Mouse (Mus musculus): ENCODE measurements around the gene Tmem189. TPM values are rescaled to one million over a fixed set of nuclear protein-coding genes. Genes with fewer than 3 reads are reported as not detected.

The Tmem189 gene
- total RNA-seq (2023), result 74.0 to 89.5 TPM (median 84.6 TPM) in 4 replicates

DNA sequence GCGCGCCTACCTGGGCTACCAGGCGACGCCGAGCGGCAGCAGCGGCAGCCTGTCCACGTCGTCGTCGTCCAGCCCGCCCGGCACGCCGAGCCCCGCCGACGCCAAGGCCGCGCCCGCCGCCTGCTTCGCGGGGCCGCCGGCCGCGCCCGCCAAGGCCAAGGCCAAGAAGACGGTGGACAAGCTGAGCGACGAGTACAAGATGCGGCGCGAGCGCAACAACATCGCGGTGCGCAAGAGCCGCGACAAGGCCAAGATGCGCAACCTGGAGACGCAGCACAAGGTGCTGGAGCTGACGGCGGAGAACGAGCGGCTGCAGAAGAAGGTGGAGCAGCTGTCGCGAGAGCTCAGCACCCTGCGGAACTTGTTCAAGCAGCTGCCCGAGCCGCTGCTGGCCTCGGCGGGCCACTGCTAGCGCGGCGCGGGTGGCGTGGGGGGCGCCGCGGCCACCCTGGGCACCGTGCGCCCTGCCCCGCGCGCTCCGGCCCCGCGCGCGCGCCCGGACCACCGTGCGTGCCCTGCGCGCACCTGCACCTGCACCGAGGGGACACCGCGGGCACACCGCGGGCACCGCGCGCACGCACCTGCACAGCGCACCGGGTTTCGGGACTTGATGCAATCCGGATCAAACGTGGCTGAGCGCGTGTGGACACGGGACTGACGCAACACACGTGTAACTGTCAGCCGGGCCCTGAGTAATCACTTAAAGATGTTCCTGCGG, at the start of gene Tmem189:
Gene Tmem189, minus strand, starts transcription at position 322 of the 718 bp plus-strand sequence.

DNA sequence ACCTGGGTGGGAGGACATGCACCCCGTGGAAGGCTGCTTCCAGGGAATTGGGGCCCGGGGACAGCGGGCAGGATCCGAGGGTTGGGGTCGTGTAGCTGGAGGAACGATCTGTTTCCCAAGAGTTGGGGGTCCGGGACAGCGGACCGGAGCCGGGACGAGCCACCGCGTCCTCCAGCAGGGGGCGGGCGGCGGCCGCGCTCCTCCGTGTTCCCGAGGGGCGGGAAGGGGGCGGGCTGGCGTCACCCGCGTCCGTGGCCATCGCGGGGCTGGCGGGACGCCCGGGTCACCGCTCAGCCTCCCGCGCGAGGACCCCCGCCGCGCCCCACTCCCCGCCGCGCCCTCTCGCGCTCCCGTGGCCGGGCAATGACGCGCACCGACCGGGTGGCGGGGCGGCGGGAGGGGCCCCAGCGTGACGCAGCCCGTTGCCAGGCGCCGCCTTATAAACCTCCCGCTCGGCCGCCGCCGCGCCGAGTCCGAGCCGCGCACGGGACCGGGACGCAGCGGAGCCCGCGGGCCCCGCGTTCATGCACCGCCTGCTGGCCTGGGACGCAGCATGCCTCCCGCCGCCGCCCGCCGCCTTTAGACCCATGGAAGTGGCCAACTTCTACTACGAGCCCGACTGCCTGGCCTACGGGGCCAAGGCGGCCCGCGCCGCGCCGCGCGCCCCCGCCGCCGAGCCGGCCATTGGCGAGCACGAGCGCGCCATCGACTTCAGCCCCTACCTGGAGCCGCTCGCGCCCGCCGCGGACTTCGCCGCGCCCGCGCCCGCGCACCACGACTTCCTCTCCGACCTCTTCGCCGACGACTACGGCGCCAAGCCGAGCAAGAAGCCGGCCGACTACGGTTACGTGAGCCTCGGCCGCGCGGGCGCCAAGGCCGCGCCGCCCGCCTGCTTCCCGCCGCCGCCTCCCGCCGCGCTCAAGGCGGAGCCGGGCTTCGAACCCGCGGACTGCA, 847 bp downstream of the Tmem189 start, which contains the start of gene Cebpb:
Gene Cebpb, plus strand, starts transcription at position 418 of the 954 bp plus-strand sequence.

DNA sequence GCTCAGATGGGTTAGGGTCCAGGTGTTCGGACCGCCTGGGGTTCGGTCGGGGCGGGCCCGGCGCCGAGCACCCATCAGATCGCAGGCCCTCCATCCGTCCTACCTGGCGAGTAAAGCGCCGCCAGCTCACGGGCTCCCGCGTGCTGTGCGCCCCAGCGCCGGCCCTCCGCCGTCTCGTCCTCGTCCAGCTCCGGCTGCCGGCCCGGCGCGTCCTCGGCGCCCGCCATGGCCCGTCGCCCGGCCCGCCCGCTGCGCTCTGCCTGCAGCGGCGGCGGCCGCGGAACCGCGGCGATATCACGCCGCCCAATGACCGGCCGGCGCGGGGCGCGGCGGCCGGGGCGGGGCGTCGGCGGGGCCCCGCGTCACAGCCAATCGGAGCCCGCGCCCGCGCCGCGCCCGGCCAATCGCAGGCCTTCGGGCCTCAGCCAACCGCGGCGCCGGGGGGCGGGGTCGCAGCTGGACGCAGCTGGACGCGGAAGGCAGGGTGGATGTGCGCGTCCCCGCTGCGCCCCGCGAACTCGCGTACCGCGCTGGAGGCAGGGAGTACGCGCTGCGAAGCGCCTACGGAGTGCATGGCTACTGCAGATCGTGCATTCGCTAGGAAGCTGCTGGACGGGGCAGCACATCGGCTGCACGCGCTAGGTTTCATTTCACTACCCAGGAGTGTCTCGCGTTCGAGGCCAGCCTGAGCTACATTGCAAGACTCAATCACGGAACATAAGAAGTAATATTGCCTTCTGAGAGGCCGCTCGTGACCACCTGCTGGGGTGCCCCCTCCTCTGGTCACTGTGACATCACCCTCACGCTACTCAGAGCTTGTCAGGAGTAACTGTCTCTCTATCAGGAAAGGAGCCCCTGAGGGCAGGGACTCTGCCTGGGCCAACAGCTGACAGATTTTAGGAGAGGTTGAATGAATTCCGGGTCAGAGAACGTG, 28.1 kb downstream of the Tmem189 start, which contains the start of gene Gm20431:
Gene Gm20431, minus strand, starts transcription at position 227 of the 934 bp plus-strand sequence.

DNA sequence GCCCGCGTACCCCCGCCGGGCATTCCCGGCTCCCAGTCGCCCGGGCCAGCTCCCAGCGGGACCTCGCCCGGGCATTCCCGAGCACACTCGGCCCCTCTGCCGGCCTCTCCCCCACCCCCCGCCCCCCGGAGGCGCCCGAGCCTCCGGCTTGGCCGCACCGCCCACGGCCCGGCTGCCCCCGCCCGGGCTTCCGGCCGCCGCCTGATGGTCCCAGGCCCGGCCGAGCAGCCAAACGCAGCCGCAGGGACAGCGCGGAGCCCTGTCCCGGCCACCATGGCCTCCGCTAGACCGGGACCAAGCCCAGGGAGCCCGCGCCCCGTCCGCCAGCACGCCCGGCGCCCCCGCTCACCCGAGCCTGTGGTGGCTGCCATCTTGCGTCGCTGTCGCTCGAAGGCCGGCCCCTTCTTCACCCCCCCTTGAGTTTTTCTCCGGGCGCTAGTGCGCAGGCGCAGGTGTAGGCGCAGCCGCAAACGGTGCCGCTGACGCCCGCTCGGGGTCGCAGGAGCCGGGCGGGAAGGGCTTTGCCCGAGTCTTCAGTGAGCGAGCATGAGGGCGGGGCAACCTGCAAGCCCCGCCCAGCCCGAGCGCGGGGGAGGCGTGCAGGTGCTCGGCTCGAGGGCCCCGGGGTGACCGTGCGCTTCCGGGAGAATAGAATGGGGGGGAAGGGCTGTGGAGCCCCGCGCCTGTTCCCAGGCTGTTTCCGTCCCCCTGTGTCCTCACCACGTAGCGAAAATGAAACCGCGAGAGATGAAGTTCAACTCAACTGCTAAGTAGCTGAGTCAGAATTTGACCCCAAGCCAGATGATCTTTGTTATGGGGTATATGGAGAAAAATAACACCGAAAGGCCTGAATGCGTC, 57.8 kb downstream of the Tmem189 start, which contains the start of gene Ube2v1:
Gene Ube2v1, minus strand, starts transcription at position 505 of the 858 bp plus-strand sequence.

Other genes with a start within 250 kb of the Tmem189 start
- 91.4 to 97.3 TPM (median 93.4 TPM) in 4 replicates for gene Rnf114, start 197.2 kb downstream of the Tmem189 start, total RNA-seq (2023)
- 45.4 to 54.7 TPM (median 53.3 TPM) in 4 replicates for gene Spata2, start 196.9 kb downstream of the Tmem189 start, total RNA-seq (2023)
- gene Snai1, start 151.6 kb downstream of the Tmem189 start, total RNA-seq (2023), result 3.4 to 5.4 TPM (median 3.7 TPM) in 4 replicates
- 137 to 171 TPM (median 149 TPM) in 4 replicates for gene Ube2v1, start 57.7 kb downstream of the Tmem189 start, total RNA-seq (2023)
- 23.3 to 28.7 TPM (median 25.9 TPM) in 4 replicates for gene Gm20431, start 28.3 kb downstream of the Tmem189 start, total RNA-seq (2023)
- gene Cebpb, start 907 bp downstream of the Tmem189 start, total RNA-seq (2023), result 100 to 111 TPM (median 104 TPM) in 4 replicates
- 139 to 159 TPM (median 150 TPM) in 4 replicates for gene Ptpn1, start 242.2 kb upstream of the Tmem189 start, total RNA-seq (2023)